Mouse (Mus musculus) embryonic facial prominence, embryonic 11.5 days (tissue): ENCODE measurements at regions not wholly inside any gene's neighbourhood (a gene's known extent, or its start where the extent isn't known, plus 50 kb on each side); places are given as distances from the start of the nearest gene placed in this dataset.

ENCODE experiments used
- ATAC-seq: fragments of 200-750 bp; cut with Nextera tagmentation; replicated peaks from 2 replicates; pipeline ENCODE4 v1.8.0; 2017; ENCODE audit warnings: low read depth; ENCODE audit not compliant: insufficient number of reproducible peaks, low FRiP score, low TSS enrichment
- DNase-seq: peaks from one replicate; pipeline ENCODE4 v3.0.0-alpha.2; 2015; ENCODE audit warnings: low spot score
- H3K27ac ChIP-seq: fragments of 300-500 bp; sonication (generic); replicated peaks from 2 replicates; pipeline ENCODE4 v1.5.1; 2014; ENCODE audit warnings: mild to moderate bottlenecking, low read depth, low read length, control low read depth
- H3K27me3 ChIP-seq: fragments of 300-500 bp; sonication (generic); 2 replicates; pipeline ENCODE4 v1.6.1; 2014; ENCODE audit warnings: mild to moderate bottlenecking, low read length, moderate library complexity, mixed read lengths; ENCODE audit not compliant: control insufficient read depth, insufficient read depth
- H3K36me3 ChIP-seq: fragments of 300-500 bp; sonication (generic); replicated peaks from 2 replicates; pipeline ENCODE4 v1.6.1; 2014; ENCODE audit warnings: low read depth, mild to moderate bottlenecking, low read length, moderate library complexity, mixed read lengths; ENCODE audit not compliant: control insufficient read depth, insufficient read depth
- H3K4me1 ChIP-seq: fragments of 300-500 bp; sonication (generic); 2 replicates; pipeline ENCODE4 v1.6.1; 2014; ENCODE audit warnings: low read length, mixed read lengths; ENCODE audit not compliant: control insufficient read depth, insufficient read depth
- H3K4me2 ChIP-seq: fragments of 300-500 bp; sonication (generic); 2 replicates; pipeline ENCODE4 v1.6.1; 2014; ENCODE audit warnings: low read depth, mild to moderate bottlenecking, control low read depth, low read length, moderate library complexity
- H3K4me3 ChIP-seq: fragments of 300-500 bp; sonication (generic); 2 replicates; pipeline ENCODE4 v1.5.1; 2014; ENCODE audit warnings: low read depth, low read length, control low read depth
- H3K9ac ChIP-seq: fragments of 300-500 bp; sonication (generic); replicated peaks from 2 replicates; pipeline ENCODE4 v1.6.1; 2014; ENCODE audit warnings: mild to moderate bottlenecking, control low read depth, low read length
- H3K9me3 ChIP-seq: fragments of 300-500 bp; sonication (generic); replicated peaks from 2 replicates; pipeline ENCODE4 v1.6.1; 2016; ENCODE audit warnings: mild to moderate bottlenecking, low read length, inconsistent platforms, mixed read lengths; ENCODE audit not compliant: control insufficient read depth
- WGBS: fragments of 180-500 bp; shearing (Covaris S2); extraction: QIAGEN DNeasy Blood & Tissue Kit; methylation state at CpG from one replicate; pipeline ENCODE4 v1.1.7; 2014; 5-methylcytosine and 5-hydroxymethylcytosine counted together

DNA sequence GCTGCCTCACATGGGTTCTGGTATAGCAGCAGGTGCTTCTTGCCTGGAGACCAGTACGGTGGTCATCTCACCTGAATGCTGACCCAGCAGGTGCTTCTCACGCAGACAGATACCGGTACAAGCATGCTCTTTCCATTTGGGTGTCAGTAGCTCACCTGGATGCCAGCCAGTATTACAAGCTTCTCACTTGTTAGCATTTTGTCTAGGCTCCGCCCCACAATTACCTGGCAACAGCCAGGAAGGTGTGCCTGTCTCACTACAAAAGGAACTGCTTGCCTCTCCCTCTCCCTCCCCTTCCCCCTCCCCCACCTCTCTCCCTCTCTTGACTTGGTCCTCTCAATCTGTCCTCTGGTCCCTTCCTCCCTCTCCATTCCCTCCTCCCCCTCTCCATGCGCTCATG, 82.8 kb downstream of the Barx1 start:
- H3K4me3 ChIP-seq = no peak overlapping the region
- H3K4me1 ChIP-seq = peaks cover 5% of the 10 kb centered on the region
- H3K9ac ChIP-seq = no peak overlapping the region
- H3K27me3 ChIP-seq = no peaks in the 10 kb centered on the region
- DNase-seq = no peak
- H3K9me3 ChIP-seq = no peaks in the 10 kb centered on the region
- no peak overlapping the region for H3K27ac ChIP-seq
- no peaks in the 10 kb centered on the region for H3K36me3 ChIP-seq
- WGBS = 48% methylated on average over 5 of the region's 5 CpGs
- no peak overlapping the region for H3K4me2 ChIP-seq
- peak; percentile 26; the same call in 1 of the 2 replicates for ATAC-seq

DNA sequence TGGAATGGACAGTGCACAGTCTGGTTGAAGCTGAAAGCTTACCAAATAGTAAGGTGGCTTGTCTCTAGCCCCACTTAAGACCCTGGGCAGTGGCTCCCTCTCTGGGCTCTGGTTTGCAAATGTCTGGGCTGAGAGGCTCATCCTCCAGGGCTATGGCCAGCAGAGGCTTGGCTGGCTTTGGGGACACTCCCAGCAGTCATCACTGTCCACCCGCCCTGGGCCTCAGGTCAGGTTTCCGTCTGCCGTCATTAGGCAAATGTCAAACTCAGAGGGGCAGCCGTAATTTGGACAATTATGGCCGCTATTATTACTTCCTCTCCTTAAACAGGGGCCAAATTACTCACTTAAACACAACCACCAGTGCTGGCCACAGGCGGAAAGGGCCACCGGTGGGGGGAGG, 83.5 kb downstream of the Barx1 start:
- Histone ChIP-seq H3K36me3 (no peaks in the 10 kb centered on the region), H3K4me1 (peaks cover 5% of the 10 kb centered on the region), H3K27ac (no peak overlapping the region), H3K27me3 (no peaks in the 10 kb centered on the region), H3K9me3 (no peaks in the 10 kb centered on the region), H3K4me2 (no peak overlapping the region; the same call in 1 of the 2 replicates), H3K4me3 (no peak overlapping the region), H3K9ac (no peak overlapping the region)
- no peak for ATAC-seq
- WGBS = 14% methylated on average over 7 of the region's 7 CpGs
- no peak for DNase-seq
